Mouse (Mus musculus) neural tube, embryonic 14.5 days (tissue): ENCODE measurements around the gene Card10. TPM values are rescaled to one million over a fixed set of nuclear protein-coding genes. Genes with fewer than 3 reads are reported as not detected.
A peak's percentile ranks its signal among the peaks of the same experiment; 100 is the strongest.

Experiments
- ATAC-seq: fragments of 200-750 bp; cut with Nextera tagmentation; 2 replicates; pipeline ENCODE4 v1.8.0; 2017; ENCODE audit warnings: low read depth, mild to moderate bottlenecking, moderate TSS enrichment, moderate library complexity
- H3K27ac ChIP-seq: fragments of 300-500 bp; sonication (generic); 2 replicates; pipeline ENCODE4 v1.5.1; 2014; ENCODE audit warnings: low read depth, mild to moderate bottlenecking, control low read depth, low read length, moderate library complexity, mixed read lengths
- H3K27me3 ChIP-seq: fragments of 300-500 bp; sonication (generic); 2 replicates; pipeline ENCODE4 v1.6.1; 2014; ENCODE audit warnings: low read length; ENCODE audit not compliant: control insufficient read depth, insufficient read depth
- H3K36me3 ChIP-seq: fragments of 300-500 bp; sonication (generic); 2 replicates; pipeline ENCODE4 v1.6.1; 2014; ENCODE audit warnings: low read length, mixed read lengths; ENCODE audit not compliant: control insufficient read depth, insufficient read depth
- H3K4me1 ChIP-seq: fragments of 300-500 bp; sonication (generic); 2 replicates; pipeline ENCODE4 v1.6.1; 2014; ENCODE audit warnings: low read length; ENCODE audit not compliant: control insufficient read depth, insufficient read depth
- H3K4me2 ChIP-seq: fragments of 300-500 bp; sonication (generic); 2 replicates; pipeline ENCODE4 v1.6.1; 2014; ENCODE audit warnings: mild to moderate bottlenecking, low read depth, low read length, control low read depth
- H3K4me3 ChIP-seq: fragments of 300-500 bp; sonication (generic); 2 replicates; pipeline ENCODE4 v1.5.1; 2014; ENCODE audit warnings: low read depth, low read length, control low read depth, mixed read lengths
- H3K9ac ChIP-seq: fragments of 300-500 bp; sonication (generic); replicated peaks from 2 replicates; pipeline ENCODE4 v1.6.1; 2014; ENCODE audit warnings: low read depth, mild to moderate bottlenecking, control low read depth, low read length, mixed read lengths
- H3K9me3 ChIP-seq: fragments of 300-500 bp; sonication (generic); 2 replicates; pipeline ENCODE4 v1.6.1; 2016; ENCODE audit warnings: low read length; ENCODE audit not compliant: control insufficient read depth
- WGBS: fragments of 180-500 bp; shearing (Covaris S2); extraction: QIAGEN DNeasy Blood & Tissue Kit; methylation state at CpG from one replicate; pipeline ENCODE4 v1.1.7; 2014; 5-methylcytosine and 5-hydroxymethylcytosine counted together
- polyA plus RNA-seq: library from polyadenylated mRNA; unstranded; fragments of >200 nt; fragmentation: Nextera tagmentation; extraction: Ambion mirVana; gene quantifications from 2 replicates; pipeline ENCODE4 v1.2.1, GENCODE M21; 2014

The Card10 gene
- polyA plus RNA-seq, 1 experiment from 2014 or later = 1.8 TPM

GRCm38 (mm10) chr15:78763210-78763609 lies 39.6 kb downstream of the Card10 start:
- H3K27ac ChIP-seq = 0 out of 2 replicates have a peak overlapping the region, but pooled peaks have one; percentile 39
- no peak overlapping the region for H3K9ac ChIP-seq
- peaks cover 5% of the 10 kb centered on the region; the same call in 1 of the 2 replicates for H3K4me1 ChIP-seq
- no peak overlapping the region for H3K4me2 ChIP-seq
- ATAC-seq = no peak
- no peak overlapping the region for H3K4me3 ChIP-seq
- no peaks in the 10 kb centered on the region for H3K36me3 ChIP-seq
- H3K27me3 ChIP-seq = no peaks in the 10 kb centered on the region
- no peaks in the 10 kb centered on the region for H3K9me3 ChIP-seq
- WGBS = 17% methylated on average over 9 of the region's 10 CpGs

- H3K27ac ChIP-seq = no peak overlapping the region
- H3K27me3 ChIP-seq = no peaks in the 10 kb centered on the region
- peaks cover 3% of the 10 kb centered on the region; the same call in 1 of the 2 replicates for H3K4me1 ChIP-seq
- H3K4me2 ChIP-seq = no peak overlapping the region
- no peak overlapping the region for H3K9ac ChIP-seq
- no peaks in the 10 kb centered on the region for H3K36me3 ChIP-seq
- no peak overlapping the region for H3K4me3 ChIP-seq
- no peaks in the 10 kb centered on the region for H3K9me3 ChIP-seq
- WGBS = 81% methylated on average over 13 of the region's 13 CpGs
- no peak for ATAC-seq
Observed at GRCm38 (mm10) chr15:78761112-78761511, 41.7 kb downstream of the Card10 start.

- H3K4me2 ChIP-seq = no peak overlapping the region
- H3K27me3 ChIP-seq = no peaks in the 10 kb centered on the region
- no peaks in the 10 kb centered on the region for H3K4me1 ChIP-seq
- H3K9me3 ChIP-seq = no peaks in the 10 kb centered on the region
- H3K36me3 ChIP-seq = no peaks in the 10 kb centered on the region
- no peak overlapping the region for H3K4me3 ChIP-seq
- no peak overlapping the region for H3K9ac ChIP-seq
- 91% methylated on average over 6 of the region's 6 CpGs for WGBS
- no peak for ATAC-seq
- H3K27ac ChIP-seq = no peak overlapping the region
Observed at GRCm38 (mm10) chr15:78758132-78758531, 44.7 kb downstream of the Card10 start.

- Histone ChIP-seq H3K9me3 (no peaks in the 10 kb centered on the region), H3K9ac (no peak overlapping the region), H3K4me1 (no peaks in the 10 kb centered on the region; the same call in 1 of the 2 replicates), H3K4me2 (no peak overlapping the region), H3K27me3 (no peaks in the 10 kb centered on the region), H3K27ac (no peak overlapping the region), H3K4me3 (no peak overlapping the region), H3K36me3 (no peaks in the 10 kb centered on the region)
- 85% methylated on average over 12 of the region's 12 CpGs for WGBS
- no peak for ATAC-seq
Observed at GRCm38 (mm10) chr15:78755966-78756725, 46.7 kb downstream of the Card10 start.

- Histone ChIP-seq H3K9ac (no peak overlapping the region), H3K4me1 (peaks cover 8% of the 10 kb centered on the region), H3K4me3 (no peak overlapping the region), H3K4me2 (no peak overlapping the region), H3K9me3 (no peaks in the 10 kb centered on the region), H3K36me3 (no peaks in the 10 kb centered on the region), H3K27me3 (no peaks in the 10 kb centered on the region), H3K27ac (no peak overlapping the region)
- no peak for ATAC-seq
- 80% methylated on average over 3 of the region's 3 CpGs for WGBS
Observed at GRCm38 (mm10) chr15:78755226-78755625, 47.6 kb downstream of the Card10 start.

- no peak overlapping the region for H3K4me2 ChIP-seq
- WGBS = 70% methylated on average over 5 of the region's 5 CpGs
- no peak for ATAC-seq
Observed at GRCm38 (mm10) chr15:78754144-78754543, 48.7 kb downstream of the Card10 start.

GRCm38 (mm10) chr15:78752991-78753390 lies 49.9 kb downstream of the Card10 start:
- H3K9ac ChIP-seq = no peak overlapping the region
- no peak overlapping the region for H3K27ac ChIP-seq
- H3K4me1 ChIP-seq = peaks cover 8% of the 10 kb centered on the region
- no peak overlapping the region for H3K4me3 ChIP-seq
- no peaks in the 10 kb centered on the region for H3K27me3 ChIP-seq
- no peak for ATAC-seq
- no peak overlapping the region for H3K4me2 ChIP-seq
- H3K9me3 ChIP-seq = no peaks in the 10 kb centered on the region
- no peaks in the 10 kb centered on the region for H3K36me3 ChIP-seq

More at GRCm38 (mm10) chr15:78754144-78754543, 48.7 kb downstream of the Card10 start:
- Histone ChIP-seq H3K36me3 (no peaks in the 10 kb centered on the region), H3K27me3 (no peaks in the 10 kb centered on the region), H3K9me3 (no peaks in the 10 kb centered on the region), H3K9ac (no peak overlapping the region), H3K4me3 (no peak overlapping the region), H3K27ac (no peak overlapping the region), H3K4me1 (peaks cover 8% of the 10 kb centered on the region)

GRCm38 (mm10) chr15:78750608-78751350 lies 52.1 kb downstream of the Card10 start:
- ATAC-seq = peak; percentile 62; the same call in 1 of the 2 replicates
- no peak overlapping the region for H3K4me3 ChIP-seq
- no peak overlapping the region for H3K4me2 ChIP-seq
- no peak overlapping the region for H3K9ac ChIP-seq
- H3K9me3 ChIP-seq = no peaks in the 10 kb centered on the region
- H3K4me1 ChIP-seq = peaks cover 8% of the 10 kb centered on the region
- 37% methylated on average over 6 of the region's 6 CpGs for WGBS
- H3K27me3 ChIP-seq = no peaks in the 10 kb centered on the region
- peak overlapping the region; percentile 28; the same call in 1 of the 2 replicates for H3K27ac ChIP-seq
- no peaks in the 10 kb centered on the region for H3K36me3 ChIP-seq

- Histone ChIP-seq H3K4me3 (no peak overlapping the region), H3K9ac (no peak overlapping the region), H3K4me1 (peaks cover 8% of the 10 kb centered on the region), H3K27me3 (no peaks in the 10 kb centered on the region), H3K9me3 (no peaks in the 10 kb centered on the region), H3K36me3 (no peaks in the 10 kb centered on the region), H3K4me2 (no peak overlapping the region), H3K27ac (no peak overlapping the region)
- no peak for ATAC-seq
- WGBS = 56% methylated on average over 5 of the region's 5 CpGs
Observed at GRCm38 (mm10) chr15:78749855-78750254, 53.0 kb downstream of the Card10 start.
